Mouse (Mus musculus) thymus, adult 2 months (tissue): ENCODE measurements around the gene Gm20683.

Source experiments
- CTCF ChIP-seq: fragments of 200-500 bp; IDR thresholded peaks from 2 replicates; pipeline ENCODE4 v1.5.1; 2012; ENCODE audit warnings: mild to moderate bottlenecking, control low read depth, low read length, moderate library complexity, borderline replicate concordance; ENCODE audit not compliant: control insufficient read depth, poor library complexity, insufficient read depth; ENCODE audit errors: extremely low read depth
- POLR2A ChIP-seq: fragments of 200-500 bp; IDR thresholded peaks from 2 replicates; pipeline ENCODE4 v1.6.1; 2012; ENCODE audit warnings: mild to moderate bottlenecking, low read length, control low read depth, moderate library complexity; ENCODE audit not compliant: control insufficient read depth, poor library complexity, insufficient read depth; ENCODE audit errors: extremely low read depth

DNA sequence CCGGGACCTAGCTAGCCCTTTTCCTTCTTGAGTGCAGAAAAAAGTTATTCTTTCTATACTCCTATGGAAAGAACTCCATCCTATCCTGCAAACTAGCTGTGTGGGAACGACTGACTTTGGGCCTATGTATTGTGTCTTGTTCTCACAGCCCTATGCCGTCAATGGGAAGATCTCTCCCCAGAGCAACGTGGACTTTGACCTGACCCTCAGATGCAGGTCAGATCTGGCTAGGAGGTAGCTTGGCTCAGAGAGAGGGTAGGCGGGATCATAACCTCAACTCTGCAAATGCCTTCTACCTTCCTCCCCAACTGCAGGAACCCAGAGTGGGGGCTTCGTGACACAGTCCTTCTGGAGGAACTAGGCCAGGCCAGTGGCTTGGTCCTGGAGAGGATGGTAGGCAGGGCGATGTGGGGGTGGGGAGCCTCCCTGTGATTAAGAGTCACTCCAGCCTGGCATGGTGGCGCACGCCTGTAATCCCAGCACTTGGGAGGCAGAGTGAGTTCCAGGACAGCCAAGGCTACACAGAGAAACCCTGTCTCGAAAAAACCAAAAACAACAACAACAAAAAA lies 34.9 kb upstream of the Gm20683 start:
- no peak for TF ChIP-seq CTCF
- TF ChIP-seq POLR2A, result no peak
